Mouse (Mus musculus): ENCODE results near the gene Fam53a. TPM values are rescaled to one million over a fixed set of nuclear protein-coding genes. Genes with fewer than 3 reads are reported as not detected.
A peak's percentile ranks its signal among the peaks of the same experiment; 100 is the strongest.

Fam53a gene
- polyA plus RNA-seq, 1 experiment = 29.7 TPM

DNA sequence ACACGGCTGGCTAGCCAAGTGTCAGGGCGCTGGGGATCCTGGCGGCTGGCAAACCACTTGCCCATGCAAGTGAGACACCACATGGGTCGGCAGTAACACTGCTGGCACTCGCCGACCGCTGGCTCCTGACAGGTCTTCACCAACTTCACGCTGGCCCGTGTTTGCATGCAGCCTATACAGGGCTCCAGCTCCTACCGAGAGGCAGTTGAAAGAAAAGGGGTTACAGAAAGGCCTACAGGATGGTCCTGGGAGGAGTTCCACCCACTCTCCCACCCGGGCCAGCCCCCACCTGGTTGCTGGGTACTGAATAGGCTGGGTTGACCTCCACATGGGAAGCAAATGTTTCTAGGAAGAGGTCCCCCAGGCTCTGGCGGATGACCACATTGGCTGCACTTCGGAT, 25.0 kb upstream of the Fam53a start:
- Histone ChIP-seq H3K9me3 (replicated peaks; ENCODE audit: control insufficient read depth, insufficient read depth, low read length, poor library complexity, severe bottlenecking) (no peaks in the 10 kb centered on the region), H3K27me3 (ENCODE audit: control insufficient read depth, insufficient read depth, low read length, poor library complexity, severe bottlenecking) (no peaks in the 10 kb centered on the region), H3K9ac (ENCODE audit: low read depth, poor library complexity, severe bottlenecking) (no peak overlapping the region), H3K4me3 (ENCODE audit: low read depth, low read length) (no peak overlapping the region), H3K36me3 (ENCODE audit: control insufficient read depth, insufficient read depth, low read length, poor library complexity, severe bottlenecking) (peaks cover 10% of the 10 kb centered on the region), H3K27ac (ENCODE audit: insufficient read depth, low read length) (no peak overlapping the region), H3K4me1 (ENCODE audit: control insufficient read depth, insufficient read depth, low read length) (no peaks in the 10 kb centered on the region)
- no peak for TF ChIP-seq CTCF (IDR thresholded peaks at IDR 0.05; ENCODE audit: low read depth, low read length)
- TF ChIP-seq POLR2A (IDR thresholded peaks at IDR 0.05; ENCODE audit: insufficient read depth, low read length) = no peak
- TF ChIP-seq EP300 (IDR thresholded peaks at IDR 0.05; ENCODE audit: insufficient read depth, low read depth, low read length) = no peak

DNA sequence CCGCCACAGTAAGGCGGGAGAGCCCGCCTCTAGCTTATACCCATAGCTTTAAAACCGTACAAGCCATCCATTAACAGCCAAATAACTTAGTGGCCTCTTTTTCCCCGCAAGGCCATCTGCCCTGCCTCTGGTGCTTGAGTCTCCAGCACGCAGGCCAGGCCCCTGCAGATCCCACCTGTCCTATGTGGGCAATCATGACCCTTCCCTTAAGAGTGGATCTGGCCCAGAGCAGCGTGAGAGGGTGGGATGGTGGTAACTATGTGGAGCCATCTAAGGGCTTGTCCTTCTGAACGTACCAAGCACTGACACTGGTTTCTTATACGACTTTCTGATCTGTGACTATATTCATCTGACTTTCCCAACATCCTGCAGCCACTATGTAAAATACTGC, 23.3 kb upstream of the Fam53a start:
- Histone ChIP-seq H3K27me3 (ENCODE audit: control insufficient read depth, insufficient read depth, low read length, poor library complexity, severe bottlenecking) (no peaks in the 10 kb centered on the region), H3K27ac (ENCODE audit: insufficient read depth, low read length) (0 out of 2 replicates have a peak overlapping the region, but pooled peaks have one; percentile 9), H3K36me3 (ENCODE audit: control insufficient read depth, insufficient read depth, low read length, poor library complexity, severe bottlenecking) (peaks cover 22% of the 10 kb centered on the region), H3K9me3 (replicated peaks; ENCODE audit: control insufficient read depth, insufficient read depth, low read length, poor library complexity, severe bottlenecking) (no peaks in the 10 kb centered on the region), H3K4me3 (ENCODE audit: low read depth, low read length) (peak overlapping the region; percentile 58), H3K9ac (ENCODE audit: low read depth, poor library complexity, severe bottlenecking) (peak overlapping the region; percentile 60), H3K4me1 (ENCODE audit: control insufficient read depth, insufficient read depth, low read length) (no peaks in the 10 kb centered on the region)
- TF ChIP-seq CTCF (IDR thresholded peaks at IDR 0.05; ENCODE audit: low read depth, low read length) (no peak), POLR2A (IDR thresholded peaks at IDR 0.05; ENCODE audit: insufficient read depth, low read length) (peak; percentile 60)

GRCm38 (mm10) chr5:33651921-33652782, 22.7 kb upstream of the Fam53a start, which contains the start of gene Slbp:
Slbp (minus strand) TSS chr5:33652574.
- peak within 1 kb of the TSS; percentile 60 for H3K9ac ChIP-seq (ENCODE audit: low read depth, poor library complexity, severe bottlenecking)
- no peaks in the 10 kb centered on the region for H3K4me1 ChIP-seq (ENCODE audit: control insufficient read depth, insufficient read depth, low read length)
- no peaks in the 10 kb centered on the region for H3K27me3 ChIP-seq (ENCODE audit: control insufficient read depth, insufficient read depth, low read length, poor library complexity, severe bottlenecking)
- peak within 1 kb of the TSS; percentile 19; the same call in 1 of the 2 replicates for H3K27ac ChIP-seq (ENCODE audit: insufficient read depth, low read length)
- no peaks in the 10 kb centered on the region for H3K9me3 ChIP-seq (replicated peaks; ENCODE audit: control insufficient read depth, insufficient read depth, low read length, poor library complexity, severe bottlenecking)
- peak; percentile 26; the same call in 1 of the 2 replicates for TF ChIP-seq EP300 (IDR thresholded peaks at IDR 0.05; ENCODE audit: insufficient read depth, low read depth, low read length)
- no peak for TF ChIP-seq CTCF (IDR thresholded peaks at IDR 0.05; ENCODE audit: low read depth, low read length)
- peak; percentile 99 for TF ChIP-seq POLR2A (IDR thresholded peaks at IDR 0.05; ENCODE audit: insufficient read depth, low read length)
- peak within 1 kb of the TSS; percentile 85 for H3K4me3 ChIP-seq (ENCODE audit: low read depth, low read length)
- H3K36me3 ChIP-seq (ENCODE audit: control insufficient read depth, insufficient read depth, low read length, poor library complexity, severe bottlenecking) = peaks cover 29% of the 10 kb centered on the region

- H3K36me3 ChIP-seq (ENCODE audit: control insufficient read depth, insufficient read depth, low read length, poor library complexity, severe bottlenecking) = peaks cover 33% of the 10 kb centered on the region
- peak overlapping the region; percentile 60 for H3K9ac ChIP-seq (ENCODE audit: low read depth, poor library complexity, severe bottlenecking)
- no peaks in the 10 kb centered on the region for H3K4me1 ChIP-seq (ENCODE audit: control insufficient read depth, insufficient read depth, low read length)
- H3K27ac ChIP-seq (ENCODE audit: insufficient read depth, low read length) = no peak overlapping the region
- no peaks in the 10 kb centered on the region for H3K9me3 ChIP-seq (replicated peaks; ENCODE audit: control insufficient read depth, insufficient read depth, low read length, poor library complexity, severe bottlenecking)
- peak overlapping the region; percentile 85 for H3K4me3 ChIP-seq (ENCODE audit: low read depth, low read length)
- H3K27me3 ChIP-seq (ENCODE audit: control insufficient read depth, insufficient read depth, low read length, poor library complexity, severe bottlenecking) = no peaks in the 10 kb centered on the region
- TF ChIP-seq CTCF (IDR thresholded peaks at IDR 0.05; ENCODE audit: low read depth, low read length) (no peak), POLR2A (IDR thresholded peaks at IDR 0.05; ENCODE audit: insufficient read depth, low read length) (no peak)
These were observed 22.1 kb upstream of the Fam53a start for GRCm38 (mm10) chr5:33651541-33651920.

DNA sequence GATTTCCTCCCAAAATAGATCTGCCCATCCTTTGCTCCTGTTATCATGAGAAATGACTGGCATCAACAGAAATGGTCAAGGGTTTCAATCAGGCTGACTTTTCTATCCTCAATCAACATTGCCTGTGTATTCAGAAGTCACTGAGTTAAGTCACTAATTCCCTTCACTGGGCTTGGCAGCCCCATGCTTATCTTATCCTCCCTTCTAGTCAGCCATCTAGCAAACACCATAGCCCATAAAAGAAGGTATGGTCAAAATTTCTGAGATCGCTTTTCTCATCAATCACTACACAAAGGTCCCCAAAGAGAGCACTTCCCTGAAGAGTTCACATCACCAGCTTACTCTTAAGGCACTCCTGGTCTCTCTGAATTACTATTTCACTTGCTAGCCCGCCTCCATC, 21.6 kb upstream of the Fam53a start:
- TF ChIP-seq EP300 (IDR thresholded peaks at IDR 0.05; ENCODE audit: insufficient read depth, low read depth, low read length) (no peak), POLR2A (IDR thresholded peaks at IDR 0.05; ENCODE audit: insufficient read depth, low read length) (no peak), CTCF (IDR thresholded peaks at IDR 0.05; ENCODE audit: low read depth, low read length) (no peak)
- Histone ChIP-seq H3K4me1 (ENCODE audit: control insufficient read depth, insufficient read depth, low read length) (no peaks in the 10 kb centered on the region), H3K27me3 (ENCODE audit: control insufficient read depth, insufficient read depth, low read length, poor library complexity, severe bottlenecking) (no peaks in the 10 kb centered on the region), H3K4me3 (ENCODE audit: low read depth, low read length) (peak overlapping the region; percentile 85), H3K9me3 (replicated peaks; ENCODE audit: control insufficient read depth, insufficient read depth, low read length, poor library complexity, severe bottlenecking) (no peaks in the 10 kb centered on the region), H3K36me3 (ENCODE audit: control insufficient read depth, insufficient read depth, low read length, poor library complexity, severe bottlenecking) (peaks cover 38% of the 10 kb centered on the region), H3K9ac (ENCODE audit: low read depth, poor library complexity, severe bottlenecking) (peak overlapping the region; percentile 60), H3K27ac (ENCODE audit: insufficient read depth, low read length) (no peak overlapping the region)

- no peak overlapping the region for H3K4me3 ChIP-seq (ENCODE audit: low read depth, low read length)
- TF ChIP-seq POLR2A (IDR thresholded peaks at IDR 0.05; ENCODE audit: insufficient read depth, low read length) (no peak), CTCF (IDR thresholded peaks at IDR 0.05; ENCODE audit: low read depth, low read length) (peak; percentile 45)
- peaks cover 52% of the 10 kb centered on the region for H3K36me3 ChIP-seq (ENCODE audit: control insufficient read depth, insufficient read depth, low read length, poor library complexity, severe bottlenecking)
- H3K27me3 ChIP-seq (ENCODE audit: control insufficient read depth, insufficient read depth, low read length, poor library complexity, severe bottlenecking) = no peaks in the 10 kb centered on the region
- no peak overlapping the region for H3K9ac ChIP-seq (ENCODE audit: low read depth, poor library complexity, severe bottlenecking)
- no peaks in the 10 kb centered on the region for H3K4me1 ChIP-seq (ENCODE audit: control insufficient read depth, insufficient read depth, low read length)
- no peaks in the 10 kb centered on the region for H3K9me3 ChIP-seq (replicated peaks; ENCODE audit: control insufficient read depth, insufficient read depth, low read length, poor library complexity, severe bottlenecking)
- H3K27ac ChIP-seq (ENCODE audit: insufficient read depth, low read length) = no peak overlapping the region
These were observed 11.2 kb upstream of the Fam53a start for GRCm38 (mm10) chr5:33640652-33641051.
